Comparison of ENCODE assay signal across 27 mouse cellular contexts in genomic region chr13:108937272-108937671, GRCm38 (mm10).
"Had no signal": no experiment of that assay in that cellular context is flagged by ENCODE, and none has a peak within 500 bp of the region (broad histone marks: within the 10 kb centered on the region; RNA-seq: fewer than 3 reads in every experiment).

No protein-coding gene starts in this region.

- H3K4me1 ChIP-seq: heart, embryonic 10.5 days; heart, embryonic 13.5 days; heart, embryonic 15.5 days; hindbrain, embryonic 10.5 days; hindbrain, embryonic 12.5 days; intestine, embryonic 15.5 days; limb, embryonic 13.5 days; limb, embryonic 15.5 days; liver, embryonic 12.5 days had no signal

- H3K4me2 ChIP-seq: heart, embryonic 13.5 days; heart, embryonic 15.5 days; hindbrain, embryonic 12.5 days; hindbrain, embryonic 14.5 days; intestine, embryonic 15.5 days; limb, embryonic 13.5 days; limb, embryonic 15.5 days; liver, embryonic 12.5 days had no signal

- H3K9me3 ChIP-seq: heart, embryonic 10.5 days; heart, embryonic 15.5 days; intestine, embryonic 15.5 days; limb, embryonic 15.5 days; liver, embryonic 12.5 days had no signal

- DNase-seq: gastrocnemius, adult 2 months; gastrocnemius, postnatal 10 days; gastrocnemius, postnatal 25 days; heart, adult 18-20 months; heart, postnatal 14 days; heart, postnatal 36 days; kidney, adult 18-20 months; kidney, adult 8-10 months; kidney, postnatal 10 days; kidney, postnatal 36 days; layer of hippocampus, adult 9-11 months; layer of hippocampus, postnatal 36 days; left cerebral cortex, postnatal 4 days had no signal

- H3K27ac ChIP-seq: gastrocnemius, adult 2 months; heart, embryonic 10.5 days; heart, embryonic 13.5 days; heart, embryonic 15.5 days; hindbrain, embryonic 10.5 days; hindbrain, embryonic 12.5 days; hindbrain, embryonic 14.5 days; intestine, embryonic 15.5 days; limb, embryonic 13.5 days; limb, embryonic 15.5 days; liver, embryonic 12.5 days; liver, embryonic 14.5 days had no signal

- H3K4me3 ChIP-seq: gastrocnemius, adult 2 months; heart, embryonic 10.5 days; heart, embryonic 13.5 days; heart, embryonic 15.5 days; hindbrain, embryonic 10.5 days; hindbrain, embryonic 12.5 days; intestine, embryonic 15.5 days; limb, embryonic 13.5 days; limb, embryonic 15.5 days; liver, embryonic 12.5 days had no signal

- H3K9ac ChIP-seq: heart, embryonic 13.5 days; heart, embryonic 15.5 days; hindbrain, embryonic 12.5 days; hindbrain, embryonic 14.5 days; intestine, embryonic 15.5 days; limb, embryonic 13.5 days; limb, embryonic 15.5 days; liver, embryonic 12.5 days; liver, embryonic 14.5 days had no signal

- H3K36me3 ChIP-seq: heart, embryonic 10.5 days; heart, embryonic 13.5 days; heart, embryonic 15.5 days; hindbrain, embryonic 10.5 days; hindbrain, embryonic 12.5 days; intestine, embryonic 15.5 days; limb, embryonic 13.5 days; limb, embryonic 15.5 days; liver, embryonic 12.5 days had no signal

- H3K27me3 ChIP-seq: heart, embryonic 13.5 days; heart, embryonic 15.5 days; hindbrain, embryonic 12.5 days; intestine, embryonic 15.5 days; limb, embryonic 13.5 days; limb, embryonic 15.5 days; liver, embryonic 12.5 days had no signal

- ATAC-seq: hindbrain, embryonic 16.5 days; inflammation-experienced regulatory T-cells, adult 6 months; intestine, embryonic 15.5 days; intestine, postnatal 0 days; liver, embryonic 12.5 days had no signal
